Mouse (Mus musculus): ENCODE measurements around the gene Trp53i13.
A peak's percentile ranks its signal among the peaks of the same experiment; 100 is the strongest.

Gene Trp53i13

DNA sequence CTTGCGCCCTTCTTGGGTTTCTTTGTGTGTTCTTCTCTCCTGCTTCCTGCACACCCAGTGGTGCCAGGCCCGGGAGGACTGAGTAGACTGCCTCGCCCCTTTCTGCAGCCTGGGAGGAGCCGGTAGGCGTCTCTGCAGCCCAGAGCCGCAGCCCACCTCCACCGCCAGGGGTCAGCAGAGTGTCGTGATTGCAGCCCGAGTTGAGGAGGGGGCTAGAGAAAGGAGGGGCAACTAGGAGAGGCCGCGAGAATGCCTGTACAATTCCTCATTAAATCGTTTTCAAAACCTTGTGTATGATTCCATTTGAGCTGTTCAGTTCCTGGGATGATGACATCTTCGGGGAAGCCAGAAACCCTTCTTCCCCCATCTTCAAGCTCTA, 24.7 kb downstream of the Trp53i13 start:
- peak; percentile 86 to 88 for DNase-seq

GRCm38 (mm10) chr11:77490451-77490850, 25.3 kb downstream of the Trp53i13 start:
- no peak for DNase-seq

DNA sequence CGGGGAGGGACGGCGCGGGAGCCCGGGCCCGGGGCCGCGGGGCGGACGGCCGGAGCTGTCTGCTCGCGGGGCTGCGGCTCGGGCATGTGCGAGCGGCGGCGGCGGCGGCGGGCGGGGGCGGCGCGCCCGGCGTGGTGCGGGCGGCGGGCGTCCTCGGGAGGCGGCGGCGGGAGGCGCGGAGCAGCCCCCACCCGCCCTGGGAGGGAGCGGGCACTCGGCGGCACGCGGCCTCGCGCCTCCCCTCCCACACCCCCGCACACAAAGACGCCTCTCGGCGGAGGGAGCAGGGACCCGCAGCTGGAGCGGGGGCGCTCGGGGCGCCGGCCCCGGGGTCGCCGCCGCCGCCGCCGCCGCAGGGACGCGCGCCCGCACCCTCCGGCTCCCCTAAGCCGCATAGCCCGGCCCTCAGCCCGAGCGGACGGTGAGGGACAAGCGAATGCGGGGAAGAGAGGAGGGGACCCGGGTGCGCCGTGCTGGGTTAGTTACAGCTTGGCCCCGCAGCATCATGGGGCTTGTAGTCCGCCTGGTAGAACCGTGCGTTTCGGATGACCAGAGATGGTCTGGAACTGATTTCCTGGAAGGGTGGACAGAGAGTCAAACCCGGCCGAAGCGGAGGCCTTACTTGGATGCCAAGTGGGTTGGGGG, 26.1 kb downstream of the Trp53i13 start, which contains the start of gene Ankrd13b:
Ankrd13b (minus strand) TSS at position 88 of the 645 bp plus-strand sequence.
- DNase-seq: peak; percentile 42 to 49

DNA sequence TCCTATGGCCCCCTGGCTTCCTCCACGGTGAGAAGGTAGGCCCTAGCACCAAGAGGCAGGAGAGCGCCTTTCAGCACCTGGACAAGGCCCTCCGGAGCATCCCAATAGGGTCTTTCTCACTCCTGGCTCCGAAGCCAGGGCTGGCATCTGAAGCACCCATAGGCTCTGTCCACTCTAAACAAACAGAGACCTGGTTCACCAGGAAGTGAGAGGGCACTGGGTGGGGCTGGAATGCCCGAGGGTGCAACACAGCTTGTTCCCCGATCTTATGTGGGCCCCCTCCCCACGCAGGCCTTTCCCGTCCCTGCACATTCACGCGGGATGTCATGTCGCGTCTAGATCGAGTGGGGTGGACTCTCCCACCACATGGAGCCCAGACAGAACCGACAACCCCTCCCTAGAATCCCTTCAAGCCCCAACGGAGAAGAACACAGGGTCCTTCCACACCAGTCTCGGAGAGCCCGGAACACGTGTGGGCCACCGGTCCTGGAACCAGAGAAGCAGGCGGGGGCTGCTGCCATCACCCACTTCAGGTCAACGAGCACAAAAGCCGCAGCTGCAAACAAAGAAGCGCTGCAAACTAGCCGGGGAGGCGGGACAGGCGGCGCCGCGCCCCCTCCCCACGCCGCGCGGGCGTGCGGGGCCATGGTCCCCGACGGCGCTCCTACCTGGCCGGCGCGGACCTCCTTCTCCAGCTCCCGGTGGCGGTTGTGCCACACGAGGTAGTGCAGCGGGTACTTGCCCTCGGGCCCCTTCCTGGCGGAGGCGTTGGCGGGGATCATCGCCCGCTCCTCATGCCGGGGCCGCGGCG, 26.8 kb downstream of the Trp53i13 start:
- DNase-seq: no peak

GRCm38 (mm10) chr11:77486798-77487197, 29.0 kb downstream of the Trp53i13 start:
- DNase-seq: no peak

GRCm38 (mm10) chr11:77485229-77485628, 30.6 kb downstream of the Trp53i13 start:
- DNase-seq: no peak

DNA sequence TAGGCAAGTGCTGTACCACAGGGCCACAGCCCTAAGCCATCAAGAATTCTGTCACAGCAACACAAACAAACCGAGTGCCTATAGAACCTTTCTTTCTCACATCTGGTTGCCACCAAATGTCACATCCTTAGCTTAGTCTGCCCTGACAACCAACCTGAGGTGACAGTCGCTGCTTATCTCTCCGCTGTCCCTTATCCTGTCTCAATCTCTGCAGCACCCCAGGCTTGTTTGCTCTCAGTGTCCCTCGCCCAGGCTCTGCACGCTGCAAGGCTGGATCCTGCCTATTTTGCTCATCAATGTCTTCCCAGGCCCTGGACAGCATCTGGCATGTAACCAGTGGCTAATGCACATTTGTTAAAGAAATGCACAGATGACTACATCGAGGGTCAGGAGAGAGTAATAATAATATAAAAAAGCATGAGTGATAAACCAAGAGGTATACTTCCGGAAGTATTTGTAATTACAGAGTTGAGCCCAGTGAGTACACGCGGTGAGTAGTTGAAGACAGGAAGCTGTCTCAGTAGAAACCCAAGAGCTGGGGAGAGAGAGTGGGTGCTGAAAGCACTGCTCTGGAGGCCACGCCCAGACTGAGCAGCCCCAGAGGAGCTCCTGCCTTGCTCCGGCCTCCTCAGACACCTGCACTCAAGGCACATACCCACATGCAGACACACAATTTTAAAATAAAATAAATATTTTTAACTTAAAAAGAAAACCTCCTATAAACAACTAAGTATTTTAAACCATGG, 32.1 kb downstream of the Trp53i13 start:
- peak; percentile 61 to 72 for DNase-seq

DNA sequence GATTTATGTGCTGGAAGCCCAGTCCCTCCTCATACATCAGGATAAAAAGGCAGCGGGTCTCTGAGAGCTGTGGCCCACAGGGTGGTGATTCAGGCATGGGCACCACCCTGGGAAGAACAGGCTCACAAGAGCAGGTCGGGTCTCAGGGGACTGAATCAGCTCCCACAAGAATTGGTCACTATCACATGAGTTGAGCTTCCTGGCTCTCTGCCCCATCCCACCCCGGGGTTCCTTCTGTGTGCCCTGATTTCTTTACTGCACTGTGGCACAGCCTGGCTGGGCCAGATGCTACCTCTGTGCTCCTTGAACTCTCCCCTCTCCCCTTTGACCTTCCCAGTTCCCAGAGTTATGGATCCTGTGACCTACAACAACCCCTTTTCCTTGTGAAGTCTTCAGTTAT, 32.7 kb downstream of the Trp53i13 start:
- no peak for DNase-seq

GRCm38 (mm10) chr11:77476895-77477294, 38.9 kb downstream of the Trp53i13 start:
- no peak for DNase-seq

DNA sequence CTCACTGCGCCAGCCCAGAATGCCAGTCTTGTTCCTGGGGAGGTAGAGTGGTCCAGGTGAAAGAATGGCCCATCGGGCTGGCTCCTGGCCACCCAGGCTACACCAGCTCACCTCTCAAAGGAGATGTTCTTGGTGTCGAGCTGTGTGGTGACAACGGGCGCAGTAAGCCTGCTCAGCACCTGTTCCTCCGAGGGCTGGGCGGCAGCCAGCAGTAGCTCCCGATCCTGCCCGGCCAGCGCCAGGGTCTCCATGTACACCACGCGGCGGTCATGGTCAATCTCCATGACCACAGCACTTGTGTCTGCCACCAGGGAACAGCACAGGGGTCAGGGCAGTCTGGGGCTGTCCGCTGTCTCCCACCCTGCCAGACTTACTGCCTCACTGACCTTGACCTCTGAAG, 39.6 kb downstream of the Trp53i13 start:
- no peak for DNase-seq

DNA sequence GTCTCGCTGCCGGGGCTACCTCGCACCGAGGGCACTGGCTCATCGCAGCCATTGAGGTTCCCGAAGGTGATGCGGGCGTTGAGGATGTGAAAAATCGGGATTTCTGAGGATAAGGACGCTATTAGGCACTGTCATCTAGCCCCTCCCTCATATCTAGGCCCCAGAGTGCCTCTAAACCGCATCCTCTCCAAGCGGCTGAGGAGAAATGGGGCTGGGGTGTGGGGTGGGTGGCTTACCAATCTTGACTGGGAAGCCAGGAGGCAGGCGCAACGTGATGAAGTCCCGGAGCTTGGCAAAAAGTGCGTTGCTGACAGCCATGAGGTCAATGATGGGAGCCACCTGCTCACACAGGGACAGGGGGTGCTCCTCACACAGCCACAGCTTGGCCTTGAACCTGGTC, 43.0 kb downstream of the Trp53i13 start:
- no peak for DNase-seq

GRCm38 (mm10) chr11:77471407-77471806, 44.4 kb downstream of the Trp53i13 start:
- no peak for DNase-seq

DNA sequence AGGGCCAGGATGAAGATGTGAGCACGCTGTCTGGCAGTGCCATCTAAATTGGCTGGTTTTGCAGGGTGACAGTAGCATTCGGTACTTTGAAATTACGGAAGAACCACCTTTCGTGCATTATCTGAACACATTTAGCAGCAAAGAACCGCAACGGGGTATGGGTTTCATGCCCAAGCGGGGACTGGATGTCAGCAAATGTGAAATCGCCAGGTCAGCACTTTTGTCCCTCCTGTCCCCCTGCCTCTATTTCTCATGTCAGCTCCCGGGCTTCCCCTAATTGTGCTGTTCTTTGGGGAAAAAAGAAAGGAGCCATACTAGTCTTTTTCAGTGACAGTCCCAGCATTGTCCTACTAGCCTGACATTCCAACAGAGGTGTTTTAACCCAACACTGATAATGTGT, 47.4 kb downstream of the Trp53i13 start:
- no peak for DNase-seq

- peak; percentile 61 to 64 for DNase-seq
Observed at GRCm38 (mm10) chr11:77467784-77468183, 48.0 kb downstream of the Trp53i13 start.

GRCm38 (mm10) chr11:77467157-77467556, 48.6 kb downstream of the Trp53i13 start:
- peak; percentile 76 to 81 for DNase-seq

DNA sequence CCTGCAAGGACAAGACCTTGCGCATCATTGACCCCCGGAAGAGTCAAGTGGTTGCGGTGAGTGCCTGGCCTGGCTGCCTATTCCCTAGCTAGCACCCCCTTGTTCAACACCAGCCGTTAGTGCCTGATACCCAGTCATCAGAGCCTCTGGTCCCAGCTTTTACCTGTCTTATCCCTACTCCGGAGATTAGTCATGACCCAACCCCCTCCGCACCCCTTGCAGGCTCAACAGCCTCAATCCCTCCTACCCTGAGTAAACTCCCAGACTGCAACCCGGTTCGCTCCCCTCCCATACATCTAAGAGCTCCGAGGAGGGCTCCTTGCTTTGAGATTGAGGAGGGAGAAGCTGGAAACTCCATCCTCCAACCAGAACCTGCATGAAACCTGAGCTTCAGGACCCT, 49.2 kb downstream of the Trp53i13 start:
- DNase-seq: no peak

- DNase-seq: no peak
Observed at GRCm38 (mm10) chr11:77465111-77465510, 50.7 kb downstream of the Trp53i13 start.

- no peak for DNase-seq
Observed at GRCm38 (mm10) chr11:77464684-77465083, 51.1 kb downstream of the Trp53i13 start.

DNA sequence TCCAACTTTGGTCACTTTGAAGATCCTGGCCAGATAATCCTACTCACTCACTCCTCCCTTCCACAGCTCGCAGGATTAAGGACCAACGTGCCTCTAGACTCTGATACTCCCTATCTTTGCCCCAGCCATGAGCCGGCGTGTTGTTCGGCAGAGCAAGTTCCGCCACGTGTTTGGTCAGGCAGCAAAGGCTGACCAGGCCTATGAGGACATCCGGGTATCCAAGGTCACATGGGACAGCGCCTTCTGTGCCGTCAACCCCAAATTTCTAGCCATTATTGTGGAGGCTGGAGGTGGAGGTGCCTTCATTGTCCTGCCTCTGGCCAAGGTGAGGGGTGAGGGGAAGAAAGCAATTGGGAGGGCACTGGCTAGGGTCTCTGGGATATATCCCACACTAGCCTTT, 52.0 kb downstream of the Trp53i13 start:
- DNase-seq: no peak

GRCm38 (mm10) chr11:77463101-77463445, 52.7 kb downstream of the Trp53i13 start:
- DNase-seq: no peak

DNA sequence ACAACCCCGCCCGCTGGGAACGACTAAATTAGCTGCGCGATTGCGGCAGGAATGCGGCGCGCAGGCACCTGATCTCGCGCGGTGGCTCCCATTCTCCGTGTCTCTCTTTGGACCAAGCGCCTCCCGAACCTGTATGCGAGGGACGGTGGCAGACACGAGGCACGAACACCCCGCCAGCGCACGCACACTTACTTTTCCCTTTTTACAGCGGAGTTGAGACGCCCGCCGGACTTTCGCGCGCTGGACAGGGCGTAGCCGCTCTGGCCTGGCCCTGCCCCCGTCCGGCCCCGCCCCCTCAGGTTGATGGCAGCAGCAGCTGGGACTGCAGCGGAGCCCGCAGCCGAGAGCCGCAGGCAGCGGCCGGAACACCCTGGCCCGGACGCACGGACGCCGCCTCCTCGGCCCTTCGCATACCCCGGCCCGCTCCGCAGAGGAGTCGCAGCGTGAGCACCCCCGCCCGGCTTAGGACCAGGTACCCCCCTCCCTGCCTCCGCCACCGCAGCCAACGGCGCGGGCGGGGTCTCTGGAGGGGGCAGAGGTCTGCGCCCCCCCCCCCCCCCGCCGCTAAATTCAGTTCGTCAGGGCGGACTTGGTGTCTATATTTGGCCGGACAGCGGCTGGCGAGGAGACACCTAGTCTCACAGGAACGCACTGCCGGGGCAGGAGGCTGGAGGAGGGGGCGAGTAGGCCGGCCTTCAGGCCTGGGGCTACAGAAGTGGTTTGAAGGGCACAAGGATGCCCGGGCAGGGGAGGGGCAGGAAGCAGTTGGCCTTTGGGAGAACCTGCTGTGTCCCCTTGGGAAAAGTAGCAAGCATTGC, 53.3 kb downstream of the Trp53i13 start, which contains the start of gene Coro6:
Coro6 (plus strand) TSS at position 129 of the 818 bp plus-strand sequence.
- DNase-seq: no peak

DNA sequence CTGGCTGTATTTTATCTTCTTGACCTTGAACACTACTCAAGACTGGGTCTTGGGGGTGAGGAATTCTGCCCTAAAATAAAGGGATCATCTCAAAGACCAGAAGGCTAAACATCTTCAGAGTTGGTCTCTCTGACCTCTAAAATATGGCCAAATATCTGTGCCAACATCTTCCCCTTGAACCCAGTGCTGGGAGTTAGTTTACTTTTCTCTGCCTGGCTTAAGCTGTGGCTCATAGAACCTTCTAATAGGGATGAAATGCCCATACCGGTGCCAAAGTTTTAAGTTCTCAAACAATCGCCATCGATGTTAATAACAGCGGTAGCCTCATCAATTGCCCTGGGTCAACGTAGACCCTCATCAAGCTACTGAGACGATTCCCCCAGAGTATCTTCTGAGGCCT, 53.9 kb downstream of the Trp53i13 start:
- DNase-seq: no peak

Measured in thymus, adult 18-20 months (tissue).